Mouse (Mus musculus): ENCODE results near the gene Ankrd37. TPM values are rescaled to one million over a fixed set of nuclear protein-coding genes. Genes with fewer than 3 reads are reported as not detected.
A peak's percentile ranks its signal among the peaks of the same experiment; 100 is the strongest.

The Ankrd37 gene
- total and polyA plus RNA-seq, 3 experiments: 15.5 to 30.8 TPM; not detected in 1

DNA sequence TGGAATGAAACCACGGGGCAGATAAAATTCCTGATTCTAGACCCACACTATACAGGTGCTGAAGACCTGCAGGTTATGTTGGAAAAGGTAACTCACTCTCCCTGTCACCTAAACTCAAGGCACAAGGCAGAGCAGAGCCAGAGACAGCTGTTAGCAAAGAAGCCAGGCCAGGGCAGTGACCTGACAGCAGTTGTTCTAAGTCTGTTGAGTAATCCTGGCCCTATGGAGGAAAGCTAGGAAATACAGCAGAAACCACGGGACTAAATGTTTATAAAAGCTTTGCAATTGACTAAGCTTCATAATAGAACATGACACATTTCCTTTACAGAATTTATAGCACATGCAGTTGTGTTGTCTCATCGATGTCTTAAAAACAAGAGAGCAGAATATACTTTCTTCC, 9.9 kb downstream of the Ankrd37 start:
- Histone ChIP-seq H3K79me2 (ENCODE audit: control insufficient read depth, insufficient read depth, low read length, poor library complexity) (peaks cover 8% of the 10 kb centered on the region), H3K9ac (ENCODE audit: control insufficient read depth, low read depth, low read length, poor library complexity, severe bottlenecking) (no peak overlapping the region), H3K27ac (ENCODE audit: control insufficient read depth, low read depth, low read length) (no peak overlapping the region), H3K4me1 (ENCODE audit: control insufficient read depth in 1 of 2, insufficient read depth in 2 of 2, low read length in 2 of 2) (peaks cover 0 to 7% of the 10 kb centered on the region in 2 experiments; a peak in 3 of 4 replicates), H3K4me3 (ENCODE audit: control insufficient read depth in 1 of 2, insufficient read depth in 1 of 2, low read depth in 2 of 2, low read length in 2 of 2) (no peak overlapping the region), H3K36me3 (ENCODE audit: control insufficient read depth in 1 of 2, insufficient read depth in 2 of 2, low read length in 2 of 2) (peaks cover 14 to 40% of the 10 kb centered on the region in 2 experiments), H3K9me3 (replicated peaks; ENCODE audit: insufficient read depth, low read length) (no peaks in the 10 kb centered on the region), H3K27me3 (ENCODE audit: control insufficient read depth in 1 of 2, insufficient read depth in 2 of 2, low read length in 2 of 2) (no peaks in the 10 kb centered on the region)
- TF ChIP-seq SMC3 (IDR thresholded peaks at IDR 0.05; ENCODE audit: low read depth, low read length) (no peak), MAZ (IDR thresholded peaks at IDR 0.05; ENCODE audit: low read depth, low read length) (no peak), CHD1 (IDR thresholded peaks at IDR 0.05; ENCODE audit: low read depth, low read length) (no peak), MAX (IDR thresholded peaks at IDR 0.05; ENCODE audit: low read length) (no peak), ELF1 (IDR thresholded peaks at IDR 0.05; ENCODE audit: low read depth, low read length) (no peak), UBTF (IDR thresholded peaks at IDR 0.05; ENCODE audit: borderline replicate concordance, insufficient read depth, low read depth, low read length) (no peak), RCOR1 (IDR thresholded peaks at IDR 0.05; ENCODE audit: low read depth, low read length) (no peak), MXI1 (IDR thresholded peaks at IDR 0.05; ENCODE audit: low read depth, low read length) (no peak), POLR2AphosphoS2 (IDR thresholded peaks at IDR 0.05; ENCODE audit: low read length) (no peak)
- DNase-seq (ENCODE audit: low read depth, low spot score): no peak

DNA sequence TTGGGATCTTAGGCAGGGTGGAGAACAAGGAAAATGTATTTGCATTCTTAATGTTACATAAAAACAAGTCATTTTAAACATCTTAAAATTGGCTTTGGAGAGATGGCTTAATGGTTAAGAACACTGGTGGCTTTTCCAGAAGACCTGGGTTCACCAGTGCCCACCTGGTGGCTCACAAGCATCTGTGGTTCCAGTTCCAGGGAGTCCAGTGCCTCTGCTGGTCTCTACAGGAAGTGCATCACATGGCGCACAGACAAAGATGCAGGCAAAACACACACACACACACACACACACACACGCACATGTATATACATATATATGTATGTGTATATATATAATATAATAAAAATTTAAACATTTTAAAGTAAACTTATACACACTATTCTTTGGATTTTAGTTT, 11.4 kb downstream of the Ankrd37 start:
- Histone ChIP-seq H3K79me2 (ENCODE audit: control insufficient read depth, insufficient read depth, low read length, poor library complexity) (peaks cover 4% of the 10 kb centered on the region), H3K4me1 (ENCODE audit: control insufficient read depth in 1 of 2, insufficient read depth in 2 of 2, low read length in 2 of 2) (peaks cover 0 to 2% of the 10 kb centered on the region in 2 experiments; a peak in 1 of 4 replicates), H3K36me3 (ENCODE audit: control insufficient read depth in 1 of 2, insufficient read depth in 2 of 2, low read length in 2 of 2) (peaks cover 11 to 40% of the 10 kb centered on the region in 2 experiments), H3K27me3 (ENCODE audit: control insufficient read depth in 1 of 2, insufficient read depth in 2 of 2, low read length in 2 of 2) (no peaks in the 10 kb centered on the region), H3K9me3 (replicated peaks; ENCODE audit: insufficient read depth, low read length) (no peaks in the 10 kb centered on the region), H3K4me3 (ENCODE audit: control insufficient read depth in 1 of 2, insufficient read depth in 1 of 2, low read depth in 2 of 2, low read length in 2 of 2) (no peak overlapping the region), H3K27ac (ENCODE audit: control insufficient read depth, low read depth, low read length) (no peak overlapping the region), H3K9ac (ENCODE audit: control insufficient read depth, low read depth, low read length, poor library complexity, severe bottlenecking) (no peak overlapping the region)
- DNase-seq (ENCODE audit: low read depth, low spot score): peak; percentile 63
- TF ChIP-seq USF1 (IDR thresholded peaks at IDR 0.05; ENCODE audit: low read depth, low read length): peak; percentile 44; the same call in 1 of the 2 replicates
- peak; percentile 31 to 45 (median 45); a peak in 5 of 6 replicates for TF ChIP-seq CTCF (IDR thresholded peaks at IDR 0.05 in 2 of 3, conservative IDR thresholded peaks at IDR 0.05 in 1 of 3; ENCODE audit: control insufficient read depth in 1 of 3, insufficient read depth in 1 of 3, low read depth in 2 of 3, low read length in 3 of 3, poor library complexity in 1 of 3, severe bottlenecking in 1 of 3)
- no peak for TF ChIP-seq SMC3 (IDR thresholded peaks at IDR 0.05; ENCODE audit: low read depth, low read length)
- TF ChIP-seq TCF12 (IDR thresholded peaks at IDR 0.05; ENCODE audit: low read depth, low read length): no peak
- TF ChIP-seq SIN3A (IDR thresholded peaks at IDR 0.05; ENCODE audit: low read length): no peak

DNA sequence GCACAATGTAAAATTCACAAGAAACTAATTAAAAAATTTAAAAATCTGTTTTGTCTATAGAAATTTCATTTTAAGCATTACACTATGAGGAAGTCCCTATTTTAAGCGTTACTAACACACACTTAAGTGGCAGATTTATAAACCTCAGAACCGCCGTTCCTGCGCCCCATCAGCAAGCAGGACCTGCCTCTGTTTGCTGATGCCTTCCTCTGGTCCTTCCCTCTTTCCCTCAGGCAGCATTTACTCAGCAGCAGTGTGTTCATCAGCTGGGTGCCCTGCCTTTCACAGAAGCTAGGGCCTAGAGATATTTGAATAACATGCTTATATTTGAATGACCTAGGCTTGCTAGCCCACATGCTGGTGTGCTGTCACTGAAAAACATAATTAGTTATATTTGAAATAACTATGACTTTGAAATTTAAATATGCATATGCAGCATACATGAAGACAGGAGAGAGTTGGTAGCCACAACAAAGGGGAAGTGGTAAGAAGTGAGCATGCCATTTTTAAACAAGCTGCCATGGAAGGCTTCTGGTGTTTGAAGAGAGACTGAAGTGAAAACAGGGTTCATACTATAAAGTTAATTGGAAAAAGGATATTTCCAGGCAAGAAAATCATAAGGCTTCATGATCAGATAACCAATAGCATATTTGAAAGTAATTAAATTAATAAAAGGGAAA, 14.7 kb downstream of the Ankrd37 start:
- no peaks in the 10 kb centered on the region for H3K9me3 ChIP-seq (replicated peaks; ENCODE audit: insufficient read depth, low read length)
- H3K4me3 ChIP-seq (ENCODE audit: control insufficient read depth in 1 of 2, insufficient read depth in 1 of 2, low read depth in 2 of 2, low read length in 2 of 2): no peak overlapping the region
- H3K27me3 ChIP-seq (ENCODE audit: control insufficient read depth in 1 of 2, insufficient read depth in 2 of 2, low read length in 2 of 2): no peaks in the 10 kb centered on the region
- DNase-seq (ENCODE audit: low read depth, low spot score): peak; percentile 50
- peaks cover 0 to 7% of the 10 kb centered on the region in 2 experiments; a peak in 2 of 4 replicates for H3K4me1 ChIP-seq (ENCODE audit: control insufficient read depth in 1 of 2, insufficient read depth in 2 of 2, low read length in 2 of 2)
- no peak for TF ChIP-seq EP300 (IDR thresholded peaks at IDR 0.05; ENCODE audit: low read depth in 1 of 2, low read length in 2 of 2)
- no peak overlapping the region for H3K9ac ChIP-seq (ENCODE audit: control insufficient read depth, low read depth, low read length, poor library complexity, severe bottlenecking)
- H3K79me2 ChIP-seq (ENCODE audit: control insufficient read depth, insufficient read depth, low read length, poor library complexity): no peaks in the 10 kb centered on the region
- H3K27ac ChIP-seq (ENCODE audit: control insufficient read depth, low read depth, low read length): no peak overlapping the region
- H3K36me3 ChIP-seq (ENCODE audit: control insufficient read depth in 1 of 2, insufficient read depth in 2 of 2, low read length in 2 of 2): peaks cover 6 to 32% of the 10 kb centered on the region in 2 experiments; a peak in 3 of 4 replicates

All from MEL (cell line).